Mouse (Mus musculus): Measurements from ENCODE around the gene Rln1.

- TF ChIP-seq CTCF (IDR thresholded peaks at IDR 0.05; ENCODE audit: borderline replicate concordance, insufficient read depth, low read depth, low read length) (no peak), POLR2A (IDR thresholded peaks at IDR 0.05; ENCODE audit: borderline replicate concordance, insufficient read depth, low read length) (no peak)
Measured at GRCm38 (mm10) chr19:29312661-29313060, 21.8 kb downstream of the Rln1 start.
